Mouse (Mus musculus) thymus, postnatal 25 days (tissue): ENCODE data around the gene Cdc25a.

ENCODE experiments used
- DNase-seq: peaks from one replicate; pipeline ENCODE4 v3.0.0; 2022

Cdc25a gene

DNA sequence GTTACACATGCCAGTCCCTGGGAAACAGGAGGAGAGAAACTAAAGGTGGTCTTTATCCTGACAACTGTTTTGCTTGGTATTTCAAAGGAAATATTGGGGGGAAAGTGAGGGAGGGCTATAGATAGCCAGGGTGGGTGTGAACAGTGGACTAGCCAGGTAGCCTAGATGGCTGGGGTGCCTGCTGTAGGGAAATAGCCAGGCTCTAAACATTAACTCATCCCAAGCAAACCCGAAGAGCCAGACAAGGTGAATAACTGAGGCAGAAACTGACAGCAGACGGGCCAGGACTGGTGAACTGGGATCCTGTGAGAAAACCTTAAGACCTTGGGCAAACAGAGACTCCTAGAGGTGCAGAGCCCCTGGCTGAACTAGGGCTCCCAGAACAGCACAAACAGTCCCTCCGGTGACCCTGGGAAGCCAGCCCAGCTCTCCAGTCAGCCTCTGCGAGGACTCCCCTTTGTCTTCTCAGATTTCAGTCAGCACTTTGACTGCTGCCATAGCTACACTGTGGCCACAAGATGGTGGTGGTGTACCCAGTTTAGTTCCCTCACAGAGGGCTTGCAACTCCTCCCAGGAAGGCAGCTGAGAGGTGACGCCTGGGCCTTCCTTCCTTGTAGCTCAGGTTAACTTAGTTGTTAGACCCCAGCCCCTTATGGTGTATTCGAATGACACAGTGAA, 19.2 kb downstream of the Cdc25a start:
- DNase-seq = peak; percentile 64

DNA sequence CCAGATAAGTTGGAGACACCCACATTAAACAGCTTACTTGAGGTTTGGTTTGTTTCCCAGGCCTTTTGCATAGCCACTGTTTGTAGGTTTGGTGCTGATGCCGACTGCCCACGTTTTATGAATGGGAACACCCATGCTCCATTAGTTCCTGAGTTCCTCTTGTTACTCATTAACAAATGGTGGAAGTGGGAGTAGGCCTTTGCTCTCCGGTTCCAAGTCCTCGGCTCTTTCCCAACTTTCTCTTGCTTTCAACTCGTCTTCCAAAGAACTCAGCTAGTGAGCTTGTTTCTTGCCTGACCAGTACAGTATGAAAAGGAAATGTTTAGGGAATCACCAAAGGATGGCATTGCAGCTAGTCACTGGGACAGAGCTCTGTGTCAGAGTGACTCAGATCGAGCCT, 20.2 kb downstream of the Cdc25a start:
- no peak for DNase-seq

DNA sequence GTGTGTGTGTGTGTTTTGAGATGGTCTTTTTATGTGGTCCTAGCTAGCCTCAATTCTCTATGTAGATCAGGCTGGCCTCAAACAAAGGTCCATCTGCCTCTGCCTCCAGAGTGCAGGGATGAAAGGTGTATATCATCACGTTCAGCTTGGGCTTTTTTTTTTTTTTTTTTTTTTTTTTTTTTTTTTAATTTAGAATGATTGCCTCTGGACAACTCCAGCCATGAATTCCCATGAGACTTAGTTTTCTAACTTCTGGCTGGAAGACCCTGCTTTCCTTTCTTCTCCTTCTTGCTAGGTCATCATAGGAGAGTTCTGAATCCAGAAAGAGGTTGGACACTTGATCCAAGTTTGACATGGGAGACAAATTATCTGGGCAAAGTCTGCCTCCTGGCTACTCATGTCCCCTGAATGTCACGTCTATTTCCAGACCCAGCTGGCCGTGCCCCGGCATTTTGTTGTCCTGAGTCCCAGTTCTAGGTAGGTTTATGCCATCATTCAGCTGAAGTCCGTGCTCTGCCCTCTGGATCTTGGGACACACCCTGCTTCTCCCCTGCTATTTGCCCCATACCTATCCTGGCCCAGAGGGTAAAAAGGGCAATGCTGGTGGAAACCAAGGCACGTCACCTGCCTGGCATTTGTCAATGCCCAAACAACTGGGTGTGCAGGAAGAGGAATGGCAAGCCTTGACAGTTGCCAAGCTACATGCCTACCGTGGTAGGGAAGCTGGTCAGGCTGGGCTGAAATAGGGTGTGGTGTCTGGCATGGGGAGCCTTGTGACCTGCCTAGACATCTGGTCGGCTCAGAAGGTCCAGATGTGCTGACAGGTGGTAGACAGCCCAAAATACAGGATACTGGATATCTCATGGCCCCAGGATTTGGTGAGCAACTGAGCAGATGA, 21.1 kb downstream of the Cdc25a start:
- no peak for DNase-seq

DNA sequence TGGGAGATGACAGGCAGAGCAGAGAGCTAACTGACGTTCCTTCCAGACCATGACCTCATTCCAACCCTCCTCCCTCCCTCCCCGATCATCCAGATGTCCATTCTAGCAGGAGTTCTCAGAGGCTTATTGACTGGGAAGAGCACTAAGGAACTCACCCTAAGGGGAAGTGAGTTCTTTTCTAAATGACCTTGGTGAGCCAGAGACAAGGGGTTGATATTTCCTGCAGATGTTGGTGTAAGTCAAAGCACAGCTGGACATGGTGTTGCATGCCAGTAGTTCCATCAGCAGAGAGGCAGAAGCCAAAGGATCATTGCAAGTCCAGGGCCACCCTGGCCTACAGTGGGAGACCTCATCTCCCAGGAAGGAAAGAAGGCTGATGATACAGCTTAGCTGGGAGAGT, 22.6 kb downstream of the Cdc25a start:
- DNase-seq = no peak

DNA sequence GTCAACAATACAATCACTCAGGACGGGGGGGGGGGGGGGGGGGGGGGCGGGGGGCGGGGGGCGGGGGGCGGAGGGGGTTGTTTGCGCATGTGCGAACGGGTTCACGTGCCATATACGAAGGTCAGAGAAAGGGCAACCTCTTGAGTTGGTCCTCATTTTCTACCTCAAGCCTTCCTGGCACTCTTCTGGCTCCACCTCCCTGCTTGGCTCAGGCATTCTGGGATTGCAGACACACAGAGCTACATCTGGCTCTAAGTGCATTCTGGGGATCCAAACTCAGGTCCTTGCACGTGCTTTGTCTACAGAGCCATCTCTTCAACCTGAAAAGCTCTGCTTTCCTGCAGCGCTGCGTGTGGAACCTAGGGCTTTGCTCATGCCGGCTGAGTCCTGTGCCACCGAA, 24.0 kb downstream of the Cdc25a start:
- no peak for DNase-seq

DNA sequence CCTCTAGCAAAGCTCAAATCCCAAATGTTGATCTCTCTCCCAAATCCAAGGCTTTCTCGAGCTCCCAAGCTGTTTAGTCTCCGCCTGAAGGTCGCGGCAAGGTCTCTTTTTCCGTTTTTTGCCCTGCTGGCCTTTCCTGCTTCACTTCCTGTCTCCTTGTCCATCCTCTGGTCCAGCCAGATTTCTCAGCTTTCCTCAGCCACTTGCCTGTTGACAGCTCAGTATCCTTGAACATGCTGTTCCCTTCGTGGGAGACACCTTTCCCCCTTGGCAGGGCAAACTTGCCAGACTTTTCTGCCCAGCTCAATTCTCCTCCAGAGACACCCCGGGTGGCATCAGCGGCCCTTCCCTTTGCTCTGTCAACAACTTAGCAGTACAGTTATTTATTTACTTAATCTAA, 24.4 kb downstream of the Cdc25a start:
- DNase-seq = no peak

DNA sequence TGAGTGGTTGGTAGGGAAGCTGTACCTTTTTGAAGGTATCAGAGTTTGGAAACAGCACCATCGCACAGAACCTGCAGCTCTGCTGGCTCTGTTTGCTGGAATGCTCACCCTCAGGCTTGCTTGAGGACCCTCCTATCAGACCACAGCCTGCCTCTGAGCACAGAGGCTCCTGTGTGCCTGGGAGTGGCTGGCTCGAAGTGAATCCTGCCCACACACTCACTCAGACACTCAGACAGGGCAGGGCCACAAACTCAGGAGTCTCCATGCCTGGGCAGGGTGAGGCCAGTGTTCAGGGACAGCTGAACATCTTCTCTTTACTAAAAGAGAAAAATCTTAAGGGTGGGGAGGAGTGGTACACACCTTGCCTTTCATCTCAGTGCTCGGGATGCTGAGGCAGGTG, 25.2 kb downstream of the Cdc25a start:
- DNase-seq = no peak

DNA sequence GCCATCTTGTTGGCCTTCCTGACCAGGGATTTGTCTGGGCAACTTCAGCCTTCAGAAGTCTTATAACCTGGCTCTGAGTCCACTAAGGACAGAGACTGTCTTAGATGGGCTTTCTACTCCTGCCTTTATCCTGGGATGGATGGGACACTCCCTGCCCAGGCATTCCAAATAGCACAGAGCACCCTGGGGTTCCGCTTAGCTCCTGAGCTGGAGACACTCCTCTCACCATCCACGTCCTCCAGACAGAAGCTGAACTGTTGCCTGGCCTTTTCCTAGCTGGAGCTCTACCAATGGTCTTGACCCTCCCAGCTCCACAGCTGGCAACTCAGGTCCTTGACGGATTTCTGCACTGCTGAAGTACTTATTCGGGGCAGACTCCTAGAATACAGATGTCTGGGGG, 26.9 kb downstream of the Cdc25a start:
- DNase-seq = no peak

DNA sequence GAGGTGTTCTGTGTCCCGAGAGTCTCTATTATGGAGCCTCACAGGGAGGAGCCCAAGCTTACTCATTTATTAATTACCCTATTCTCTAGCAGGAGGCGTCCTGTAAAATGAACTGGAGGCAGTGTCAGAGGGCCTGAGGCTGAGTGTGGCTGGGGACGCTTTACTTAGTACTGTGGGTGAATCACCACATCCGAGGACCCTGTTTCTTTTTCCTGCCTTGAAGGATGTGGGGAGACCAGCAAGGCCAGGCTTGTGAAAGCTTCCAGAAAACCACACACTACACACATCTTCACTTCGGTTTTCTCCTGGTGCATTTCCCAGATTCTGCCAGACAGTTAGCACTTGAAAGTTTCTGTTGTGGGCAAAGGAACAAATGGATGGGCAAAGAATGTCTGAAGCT, 27.4 kb downstream of the Cdc25a start:
- DNase-seq = no peak

DNA sequence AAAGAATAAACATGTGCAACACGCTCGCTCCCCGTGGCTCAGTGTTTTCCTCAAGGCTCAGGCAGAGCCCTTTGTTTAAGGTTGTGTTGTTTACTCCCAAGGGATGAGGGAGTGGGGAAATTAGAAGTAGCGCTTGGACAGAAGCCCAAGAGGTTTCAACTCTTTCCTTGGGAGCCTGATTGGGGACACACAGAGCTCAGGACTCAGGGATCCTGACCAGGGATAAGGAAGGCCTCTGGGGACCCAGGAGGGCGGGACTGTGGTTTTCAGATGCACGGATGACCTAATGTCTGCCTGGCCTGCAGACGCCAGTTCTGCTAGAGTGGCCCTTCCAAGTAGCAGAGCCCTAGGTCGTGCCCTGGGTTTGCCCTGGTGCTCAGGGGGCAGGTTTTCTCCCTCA, 31.9 kb downstream of the Cdc25a start:
- no peak for DNase-seq

DNA sequence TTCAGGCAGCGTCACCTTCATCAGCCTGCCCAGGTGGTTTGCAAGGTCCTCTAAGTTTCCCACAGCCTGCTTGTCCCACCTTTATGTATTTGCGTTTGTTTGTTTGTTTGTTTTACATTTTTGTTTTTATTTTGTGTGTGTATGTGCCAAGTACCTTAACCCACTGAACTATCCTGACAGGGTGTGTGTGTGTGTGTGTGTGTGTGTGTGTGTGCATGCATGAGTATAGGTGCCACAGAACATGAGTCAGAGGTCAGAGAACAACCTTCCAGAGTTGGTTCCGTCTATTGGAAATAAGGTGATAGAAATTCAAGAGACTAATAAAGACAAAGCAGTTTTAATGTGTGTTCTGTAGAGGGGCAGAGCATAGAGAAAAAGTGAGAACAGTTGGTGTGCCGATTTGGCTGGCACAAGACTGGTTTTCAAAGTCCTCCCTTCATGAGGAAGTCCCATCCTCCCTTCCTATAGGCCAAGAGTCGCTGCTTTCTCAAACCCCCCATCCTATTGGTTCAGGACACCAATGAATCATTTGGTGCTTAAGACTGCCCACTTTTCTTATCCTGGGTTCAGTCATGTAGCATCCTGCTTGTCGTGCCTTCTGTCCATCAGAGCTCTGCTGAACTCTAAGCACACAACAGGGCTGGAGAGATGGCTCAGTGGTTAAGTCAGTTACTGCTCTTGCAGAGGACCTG, 32.5 kb downstream of the Cdc25a start:
- no peak for DNase-seq

DNA sequence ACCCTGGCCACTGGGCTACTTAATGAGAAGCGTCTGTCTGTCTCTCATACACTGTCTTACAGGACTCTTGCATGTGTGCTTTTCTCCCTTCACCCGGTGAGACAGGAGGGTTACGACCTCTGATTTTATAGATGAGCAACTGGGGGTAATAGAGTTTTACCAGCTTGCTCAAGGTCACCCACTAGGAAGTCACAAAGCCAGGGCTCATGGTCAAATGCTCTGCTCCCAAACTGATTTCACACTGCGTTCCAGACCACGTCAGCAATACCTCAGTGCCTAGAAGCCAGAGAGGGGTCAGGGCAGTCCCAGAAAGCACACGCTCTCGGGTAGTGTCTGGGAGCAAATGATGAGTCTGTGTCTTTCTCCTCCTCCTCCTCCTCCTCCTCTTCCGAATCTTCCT, 33.7 kb downstream of the Cdc25a start:
- DNase-seq = no peak

DNA sequence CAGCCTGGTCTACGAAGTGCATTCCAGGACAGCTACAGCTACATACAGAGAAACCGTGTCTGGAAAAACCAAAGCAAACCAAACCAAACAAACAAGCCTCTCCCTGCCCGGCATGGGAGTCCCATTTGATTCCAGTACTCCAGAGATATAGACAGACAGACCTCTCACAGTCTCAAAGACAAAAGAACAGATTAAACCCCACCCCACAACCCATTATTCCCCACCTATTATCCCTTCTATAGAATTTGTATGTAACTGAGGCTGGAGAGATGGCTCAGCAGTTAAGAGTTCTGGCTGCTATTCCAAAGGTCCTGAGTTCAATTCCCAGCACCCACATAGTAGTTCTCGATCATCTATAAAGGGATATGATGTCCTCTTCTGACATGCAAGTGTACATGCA, 34.5 kb downstream of the Cdc25a start:
- DNase-seq = no peak

DNA sequence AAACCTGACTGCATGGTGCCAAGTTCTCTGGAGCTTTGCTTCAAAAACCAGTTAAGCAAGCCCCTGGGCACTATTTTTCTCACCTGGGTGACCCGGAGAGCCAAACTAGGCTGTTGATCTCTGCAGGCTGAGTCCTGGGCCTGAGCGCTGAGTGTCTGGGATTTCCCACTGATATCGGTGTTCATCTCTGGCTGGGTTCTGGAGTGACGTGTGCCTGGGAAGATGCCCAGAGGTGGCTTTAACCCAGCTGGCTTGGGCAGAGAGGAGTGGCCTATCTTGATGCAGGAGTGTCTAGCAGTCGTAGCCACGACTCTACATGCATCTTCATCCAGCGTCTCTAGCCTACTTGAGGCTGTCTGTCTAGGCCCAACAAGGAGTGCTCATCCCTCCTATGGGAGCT, 36.4 kb downstream of the Cdc25a start:
- DNase-seq = no peak

DNA sequence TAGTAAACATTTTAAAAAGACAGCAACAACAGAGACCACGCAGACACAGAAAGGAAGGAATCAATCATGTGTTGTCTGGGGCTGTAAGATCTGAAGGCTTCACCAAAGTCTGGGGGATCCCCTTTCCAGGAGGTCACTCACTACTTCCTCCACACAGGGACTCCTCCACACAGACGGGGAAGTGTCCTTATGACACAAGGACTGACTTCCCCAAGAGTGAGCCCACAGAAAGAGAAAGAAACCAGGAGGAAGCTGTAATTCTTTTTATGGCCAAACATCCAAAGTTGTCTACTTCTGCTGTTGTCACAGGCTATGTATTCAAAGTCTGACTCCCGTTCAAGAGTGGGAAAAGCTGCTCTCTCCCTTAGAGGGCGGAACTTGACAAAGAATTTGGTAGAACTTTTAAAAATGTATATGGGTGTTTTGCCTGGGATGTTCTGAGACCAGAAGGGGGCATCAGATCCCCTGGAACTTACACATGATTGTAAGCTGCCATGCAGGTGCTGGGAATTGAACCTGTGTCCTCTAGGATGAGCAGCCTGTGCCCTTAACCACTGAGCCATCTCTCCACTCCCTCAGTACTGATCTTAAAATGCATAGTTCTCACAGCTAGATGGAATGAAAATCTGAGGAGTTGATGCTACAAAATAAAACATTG, 39.0 kb downstream of the Cdc25a start:
- DNase-seq = no peak

DNA sequence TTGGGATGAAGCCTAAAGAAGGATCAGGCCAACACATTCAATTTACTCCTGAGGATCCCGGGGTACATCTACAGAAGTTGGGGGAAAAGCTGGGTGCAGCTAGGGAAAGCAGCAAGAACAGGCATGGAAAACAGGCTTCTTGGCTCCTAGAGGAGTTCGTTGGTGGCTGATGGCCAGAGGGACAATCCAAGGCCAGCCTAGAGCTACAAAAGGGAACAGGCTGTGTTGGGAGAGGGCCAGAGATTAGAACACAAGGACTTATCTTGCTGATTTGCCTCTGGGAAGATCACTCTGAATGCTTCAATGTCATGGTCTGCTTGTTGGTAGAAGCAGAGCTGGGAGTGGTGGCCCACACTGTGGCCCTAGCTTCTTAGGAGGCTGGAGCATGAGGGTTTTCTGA, 42.6 kb downstream of the Cdc25a start:
- no peak for DNase-seq

DNA sequence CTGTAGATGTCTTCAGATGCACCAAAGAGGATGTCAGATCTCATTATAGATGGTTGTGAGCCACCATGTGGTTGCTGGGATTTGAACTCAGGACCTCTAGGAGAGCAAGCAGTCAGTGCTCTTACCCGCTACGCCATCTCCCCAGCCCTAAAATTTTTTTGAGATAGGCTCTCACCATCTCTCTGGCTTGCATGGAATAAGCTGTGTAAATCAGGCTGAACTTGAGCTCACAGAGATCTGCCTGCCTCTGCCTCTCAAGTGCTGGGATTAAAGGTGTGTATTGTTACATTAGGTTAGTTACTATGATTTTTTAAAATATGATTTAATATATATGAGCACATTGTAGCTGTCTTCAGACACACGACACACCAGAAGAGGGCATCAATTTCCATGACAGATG, 53.8 kb downstream of the Cdc25a start:
- DNase-seq = no peak

DNA sequence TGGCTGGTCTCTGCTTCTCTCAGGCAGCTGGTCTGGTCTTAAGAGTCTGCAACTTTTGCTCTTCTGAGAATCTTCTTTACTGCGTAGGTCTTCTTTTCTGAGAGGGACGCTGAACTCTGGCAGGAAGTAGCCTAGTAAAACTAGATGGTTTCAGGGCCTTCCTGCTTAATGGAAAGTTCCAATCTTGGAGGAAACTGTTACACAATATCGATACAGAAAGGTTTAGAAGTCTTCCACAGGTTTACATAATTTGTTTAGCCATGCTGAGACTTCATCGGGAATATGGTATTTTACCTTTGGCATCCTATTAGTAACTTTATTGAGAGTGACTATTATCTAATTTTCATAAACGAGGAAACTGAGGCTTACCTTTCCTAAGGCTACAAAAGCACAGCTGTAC, 54.7 kb downstream of the Cdc25a start:
- DNase-seq = no peak

DNA sequence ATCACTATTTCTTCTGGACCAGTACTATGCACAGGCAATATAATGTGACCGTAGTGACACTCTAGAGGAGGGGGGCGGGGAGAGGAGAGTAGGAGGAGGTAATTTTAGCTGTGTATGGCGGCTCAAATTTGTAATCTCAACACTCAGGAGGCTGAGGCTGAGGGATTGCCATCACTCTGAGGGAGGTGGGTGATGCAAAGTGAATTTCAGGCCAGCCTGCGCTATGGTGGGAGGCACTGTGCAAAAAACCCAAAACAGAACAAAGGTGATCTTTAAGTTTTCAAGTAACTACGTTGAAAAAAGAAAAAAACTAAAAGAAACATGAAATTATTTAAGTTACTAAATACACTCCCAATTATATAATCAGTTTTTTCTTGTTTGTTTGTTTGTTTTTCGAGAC, 55.4 kb downstream of the Cdc25a start:
- no peak for DNase-seq

DNA sequence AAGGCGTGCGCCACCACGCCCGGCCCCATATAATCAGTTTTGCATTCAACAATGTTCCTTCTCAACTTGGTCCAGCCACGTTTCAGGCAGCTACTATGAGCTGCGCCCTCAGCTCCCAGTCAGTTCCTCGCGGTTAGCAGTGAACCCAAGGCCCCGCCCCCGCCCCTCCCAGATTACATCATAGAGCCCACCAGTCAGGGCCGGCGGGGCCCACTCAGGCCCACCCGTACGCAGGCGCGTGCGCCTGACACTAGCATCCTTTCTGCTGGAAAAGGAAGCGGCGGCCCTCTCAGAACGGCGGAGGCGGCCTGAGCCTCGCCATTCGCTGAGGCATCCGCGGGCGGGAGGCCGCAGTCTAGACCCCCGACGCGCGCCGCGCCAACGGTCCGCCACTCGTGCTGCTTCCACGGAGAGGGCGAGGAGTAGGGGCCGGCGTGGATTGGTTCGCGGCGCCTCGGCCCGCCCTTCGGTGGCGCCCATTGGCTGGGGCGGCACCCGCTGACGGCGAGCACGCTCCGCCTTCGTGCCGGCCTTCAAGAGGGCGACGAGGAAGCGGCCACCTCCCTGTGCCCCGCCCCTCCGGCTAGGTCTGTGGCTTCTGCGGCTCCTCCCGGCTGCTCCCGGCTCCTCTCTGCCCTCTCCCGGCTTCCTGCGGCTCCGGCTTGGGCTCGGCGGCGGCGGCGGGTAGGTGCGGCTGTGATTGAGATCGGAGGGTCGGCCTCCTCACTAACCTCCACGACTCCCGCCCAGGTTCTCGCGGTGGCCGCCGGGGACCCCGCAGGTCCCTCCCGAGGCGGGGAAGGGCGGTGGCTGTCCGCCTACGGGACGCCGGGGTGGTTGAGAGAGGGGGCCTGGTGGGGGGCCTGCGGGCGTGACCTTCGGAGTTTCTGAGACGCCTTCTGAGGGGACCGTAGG, 56.1 kb downstream of the Cdc25a start, which contains the start of gene Map4:
Gene Map4 (plus strand): TSS at position 204 of the 915 bp plus-strand sequence.
- DNase-seq = peak; percentile 98

DNA sequence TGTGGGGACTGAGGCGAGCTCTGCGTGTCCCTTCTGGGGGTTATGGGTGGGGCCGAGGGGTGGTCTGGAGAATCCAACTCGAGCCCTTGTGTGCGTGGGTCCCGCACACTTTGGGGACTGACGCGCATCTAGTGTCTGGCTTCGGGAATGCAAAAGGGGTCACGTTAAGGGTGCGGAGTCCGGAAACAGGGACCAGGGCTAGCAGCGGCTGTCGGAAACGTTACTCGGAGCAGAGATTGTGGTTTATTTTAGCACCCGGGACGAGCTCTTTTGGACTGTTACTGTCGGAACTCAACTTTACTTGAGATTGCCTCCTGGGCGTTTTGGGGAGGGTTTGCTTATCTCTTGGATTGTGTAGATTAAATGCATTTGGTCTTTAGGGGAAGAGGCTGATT, 57.0 kb downstream of the Cdc25a start:
- peak; percentile 28 for DNase-seq

DNA sequence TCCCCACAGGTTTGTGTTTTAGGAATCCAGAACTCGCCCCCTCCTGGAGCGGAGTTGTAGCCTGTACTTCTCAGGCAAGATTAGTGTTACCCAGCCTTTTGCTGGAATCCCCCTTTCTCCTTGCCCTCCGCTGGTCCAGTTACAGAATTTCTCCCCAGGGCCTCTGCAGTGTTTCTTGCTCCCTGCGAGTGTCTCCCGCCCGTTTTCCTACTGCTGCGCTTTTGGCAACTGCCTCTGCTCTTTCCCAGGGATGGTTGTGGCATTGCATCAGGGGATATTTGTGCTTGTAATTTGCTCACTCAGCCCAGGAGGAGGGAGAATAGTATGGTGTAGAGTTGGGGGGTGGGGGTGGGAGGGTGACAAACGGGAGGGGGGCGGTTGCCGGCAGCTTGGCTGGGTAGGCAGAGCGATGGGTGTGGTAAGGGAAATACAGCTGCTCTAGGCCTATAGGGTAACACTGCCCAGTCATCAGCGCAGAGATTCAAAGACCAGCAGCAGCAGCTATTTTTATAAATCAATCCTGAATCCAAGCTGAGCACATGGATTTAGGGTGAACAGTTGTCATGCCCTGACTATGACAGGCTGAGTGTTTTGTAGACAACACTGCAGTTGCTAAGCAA, 57.5 kb downstream of the Cdc25a start:
- DNase-seq = peak; percentile 15
